Mouse (Mus musculus) brown adipose tissue, adult 24 weeks (tissue): ENCODE data around the gene Hist1h3d. TPM values are rescaled to one million over a fixed set of nuclear protein-coding genes. Genes with fewer than 3 reads are reported as not detected.
"Not testable (repeated sequence)": the region's sequence is repeated elsewhere in the genome, so short reads cannot be mapped to it uniquely, and the experiment has no call there.

Experiments
- H3K27ac ChIP-seq: fragments of 200-500 bp; replicated peaks from 2 replicates; pipeline ENCODE4 v1.5.1; 2012; ENCODE audit warnings: low read depth, mild to moderate bottlenecking, low read length
- H3K4me1 ChIP-seq: fragments of 200-500 bp; 2 replicates; pipeline ENCODE4 v1.6.1; 2012; ENCODE audit warnings: low read length, mixed read lengths; ENCODE audit not compliant: control insufficient read depth, insufficient read depth, insufficient read length
- H3K4me3 ChIP-seq: fragments of 200-500 bp; 2 replicates; pipeline ENCODE4 v1.5.1; 2012; ENCODE audit warnings: low read depth, mild to moderate bottlenecking, low read length, moderate library complexity; ENCODE audit not compliant: insufficient read depth
- polyA plus RNA-seq: library from polyadenylated mRNA; stranded (reverse); fragments of >200 nt; gene quantifications from 2 replicates; pipeline ENCODE4 v1.2.4, GENCODE M21; 2012; ENCODE audit not compliant: missing spikeins, insufficient read depth, insufficient read length

Gene Hist1h3d
- polyA plus RNA-seq, 1 experiment: 1.1 TPM

DNA sequence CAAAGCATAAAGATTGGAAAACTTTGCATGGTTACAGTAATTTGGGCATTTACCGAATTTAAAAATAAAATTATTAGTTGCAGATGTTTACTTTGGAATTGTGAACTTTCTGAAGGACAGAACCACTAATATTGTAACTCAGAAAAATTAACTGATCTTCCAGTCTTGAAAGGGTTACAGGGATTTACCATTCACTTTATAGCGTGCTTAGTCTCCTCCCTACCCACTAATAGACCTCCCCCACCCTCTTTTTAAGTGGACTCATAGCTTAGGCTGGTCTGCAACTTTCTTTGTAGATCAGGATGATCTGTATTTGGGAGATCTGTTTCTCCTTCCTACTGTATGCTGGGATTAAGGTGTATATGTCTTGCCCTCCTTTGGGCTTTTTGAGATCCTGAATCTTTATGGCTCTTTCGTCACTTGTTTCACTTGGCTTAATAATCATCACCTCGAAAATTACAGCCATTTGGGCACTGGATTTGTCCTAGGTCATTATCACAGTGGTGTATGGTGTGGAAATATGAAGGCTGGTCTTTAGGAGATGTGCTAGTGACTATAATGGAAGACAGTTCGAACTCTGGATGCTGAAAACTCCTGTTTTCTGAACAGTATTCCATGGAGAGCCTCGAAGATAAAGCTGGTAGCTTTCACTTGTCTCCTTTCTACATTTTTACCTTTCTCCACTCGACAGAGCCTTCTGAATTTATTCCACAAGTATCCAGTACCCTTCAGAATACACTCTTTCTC is 39.3 kb upstream of the Hist1h3d start:
- Histone ChIP-seq H3K4me3 (no peak overlapping the region), H3K4me1 (peaks cover 8% of the 10 kb centered on the region), H3K27ac (no peak overlapping the region)

- Histone ChIP-seq H3K27ac (no peak overlapping the region), H3K4me1 (peaks cover 8% of the 10 kb centered on the region), H3K4me3 (no peak overlapping the region)
Observed at GRCm38 (mm10) chr13:23537006-23537710, 38.4 kb upstream of the Hist1h3d start.

GRCm38 (mm10) chr13:23538249-23538648 is 37.3 kb upstream of the Hist1h3d start:
- Histone ChIP-seq H3K27ac (no peak overlapping the region), H3K4me1 (0 out of 2 replicates have a peak, but pooled peaks cover 2% of the 10 kb centered on the region), H3K4me3 (no peak overlapping the region)

GRCm38 (mm10) chr13:23539821-23540220 is 35.7 kb upstream of the Hist1h3d start:
- H3K4me1 ChIP-seq, H3K4me3 ChIP-seq, H3K27ac ChIP-seq: not testable (repeated sequence)

GRCm38 (mm10) chr13:23541497-23541896 is 34.1 kb upstream of the Hist1h3d start:
- Histone ChIP-seq H3K27ac (no peak overlapping the region), H3K4me3 (no peak overlapping the region), H3K4me1 (no peaks in the 10 kb centered on the region)

DNA sequence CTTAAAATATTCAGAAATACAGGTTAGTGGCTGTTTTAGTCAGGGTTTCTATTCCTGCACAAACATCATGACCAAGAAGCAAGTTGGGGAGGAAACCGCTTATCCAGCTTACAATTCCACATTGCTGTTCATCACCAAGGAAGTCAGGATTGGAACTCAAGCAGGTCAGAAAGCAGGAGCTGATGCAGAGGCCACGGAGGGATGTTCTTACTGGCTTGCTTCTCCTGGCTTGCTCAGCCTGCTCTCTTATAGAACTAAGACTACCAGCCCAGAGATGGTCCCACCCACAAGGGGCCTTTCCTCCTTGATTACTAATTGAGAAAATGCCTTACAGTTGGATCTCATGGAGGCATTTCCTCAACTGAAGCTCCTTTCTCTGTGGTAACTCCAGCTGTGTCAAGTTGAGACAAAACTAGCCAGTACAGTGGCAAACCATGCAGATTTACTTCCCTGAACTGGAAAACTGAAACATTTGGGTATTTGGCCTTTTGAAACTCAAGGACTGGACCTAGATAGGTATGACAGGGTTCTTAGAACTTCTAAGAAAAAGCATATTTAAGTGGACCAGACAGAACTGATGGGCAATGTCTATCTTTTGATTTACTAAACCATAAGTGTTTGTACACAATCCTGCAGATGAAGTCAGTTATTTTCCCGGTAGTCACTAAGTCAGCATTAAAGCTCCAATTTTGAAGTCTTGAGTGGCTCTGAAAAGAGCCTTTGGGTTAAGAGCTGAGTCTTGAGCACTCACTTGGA is 33.2 kb upstream of the Hist1h3d start:
- peak overlapping the region; percentile 74 for H3K4me3 ChIP-seq
- H3K27ac ChIP-seq, H3K4me1 ChIP-seq: not testable (repeated sequence)

DNA sequence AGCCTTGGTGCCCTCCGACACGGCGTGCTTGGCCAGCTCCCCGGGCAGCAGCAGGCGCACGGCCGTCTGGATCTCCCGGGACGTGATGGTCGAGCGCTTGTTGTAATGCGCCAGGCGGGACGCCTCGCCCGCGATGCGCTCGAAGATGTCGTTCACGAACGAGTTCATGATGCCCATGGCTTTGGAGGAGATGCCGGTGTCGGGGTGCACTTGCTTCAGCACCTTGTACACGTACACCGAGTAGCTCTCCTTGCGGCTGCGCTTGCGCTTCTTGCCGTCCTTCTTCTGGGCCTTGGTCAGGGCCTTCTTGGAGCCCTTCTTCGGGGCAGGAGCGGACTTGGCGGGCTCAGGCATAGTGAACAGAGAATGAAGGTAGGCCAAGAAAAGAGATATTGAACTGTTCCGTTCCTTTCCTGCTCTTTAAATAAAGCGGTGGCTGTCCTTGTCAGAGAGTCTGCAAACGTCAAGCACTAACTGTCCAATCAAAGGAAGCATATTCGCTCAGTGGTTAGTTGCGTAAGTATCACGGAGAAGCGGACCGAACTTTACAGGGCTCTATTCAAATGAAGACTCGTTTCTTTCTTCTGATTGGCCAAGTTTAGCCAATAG is 32.5 kb upstream of the Hist1h3d start, which contains the start of gene Hist1h2bh:
TSS of gene Hist1h2bh (minus strand) at position 394 of the 609 bp plus-strand sequence.
- peak within 1 kb of the TSS; percentile 74 for H3K4me3 ChIP-seq
- H3K27ac ChIP-seq: 0 out of 2 replicates have a peak within 1 kb of the TSS, but pooled peaks have one; percentile 40
- H3K4me1 ChIP-seq: not testable (repeated sequence)

DNA sequence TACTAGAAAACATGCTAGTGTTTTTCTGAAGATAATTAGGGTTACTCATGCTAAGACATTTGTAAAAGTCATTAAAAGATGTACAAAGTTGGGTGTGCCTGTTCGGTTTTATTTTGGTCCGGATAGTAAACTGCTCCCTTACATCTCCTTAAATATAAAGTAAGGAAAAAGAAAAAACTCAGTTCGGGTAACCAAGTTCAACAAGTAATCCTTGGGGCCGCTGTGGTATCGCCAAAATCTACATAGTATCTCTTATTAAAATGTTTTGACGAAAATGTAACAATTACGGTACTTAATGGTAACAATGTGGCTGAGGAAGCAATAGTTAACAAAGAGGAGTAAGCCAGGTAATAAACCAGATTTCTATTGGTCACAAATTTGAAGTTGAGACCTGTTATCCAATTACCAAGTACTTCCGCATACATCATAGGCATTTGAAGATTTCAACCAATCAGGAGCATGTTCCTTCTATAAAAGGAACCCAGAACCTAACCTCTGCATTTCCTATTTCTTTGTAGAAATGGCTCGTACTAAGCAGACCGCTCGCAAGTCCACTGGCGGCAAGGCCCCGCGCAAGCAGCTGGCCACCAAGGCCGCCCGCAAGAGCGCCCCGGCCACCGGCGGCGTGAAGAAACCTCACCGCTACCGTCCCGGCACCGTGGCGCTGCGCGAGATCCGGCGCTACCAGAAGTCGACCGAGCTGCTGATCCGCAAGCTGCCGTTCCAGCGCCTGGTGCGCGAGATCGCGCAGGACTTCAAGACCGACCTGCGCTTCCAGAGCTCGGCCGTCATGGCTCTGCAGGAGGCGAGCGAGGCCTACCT is 31.4 kb upstream of the Hist1h3d start, which contains the start of gene Hist1h3f:
TSS of gene Hist1h3f (plus strand) at position 88 of the 822 bp plus-strand sequence.
- H3K27ac ChIP-seq: 0 out of 2 replicates have a peak within 1 kb of the TSS, but pooled peaks have one; percentile 40
- peak within 1 kb of the TSS; percentile 84 for H3K4me3 ChIP-seq
- no peaks in the 10 kb centered on the region for H3K4me1 ChIP-seq

GRCm38 (mm10) chr13:23544787-23545120 is 30.8 kb upstream of the Hist1h3d start:
- H3K4me1 ChIP-seq, H3K27ac ChIP-seq: not testable (repeated sequence)
- peak overlapping the region; percentile 84 for H3K4me3 ChIP-seq

DNA sequence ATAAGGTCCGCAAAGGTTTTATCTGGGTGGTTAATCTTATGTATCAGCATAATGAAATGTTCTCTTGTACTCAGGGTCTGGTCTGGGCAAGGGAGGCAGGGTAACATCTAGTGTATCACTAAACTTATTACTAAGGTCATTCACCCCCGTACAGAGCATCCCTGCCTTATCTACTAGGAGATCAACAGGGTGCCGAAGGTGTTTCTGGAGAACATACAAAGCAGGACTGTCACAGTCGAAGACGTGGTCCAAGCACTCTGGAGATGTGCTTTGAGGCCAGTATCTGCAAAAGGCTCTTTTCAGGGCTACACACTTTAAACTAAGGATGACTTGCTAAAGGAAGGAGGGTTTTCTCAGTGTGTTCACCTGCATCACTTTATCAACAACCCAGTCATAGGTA is 28.9 kb upstream of the Hist1h3d start:
- Histone ChIP-seq H3K4me1 (no peaks in the 10 kb centered on the region), H3K4me3 (no peak overlapping the region), H3K27ac (no peak overlapping the region)

DNA sequence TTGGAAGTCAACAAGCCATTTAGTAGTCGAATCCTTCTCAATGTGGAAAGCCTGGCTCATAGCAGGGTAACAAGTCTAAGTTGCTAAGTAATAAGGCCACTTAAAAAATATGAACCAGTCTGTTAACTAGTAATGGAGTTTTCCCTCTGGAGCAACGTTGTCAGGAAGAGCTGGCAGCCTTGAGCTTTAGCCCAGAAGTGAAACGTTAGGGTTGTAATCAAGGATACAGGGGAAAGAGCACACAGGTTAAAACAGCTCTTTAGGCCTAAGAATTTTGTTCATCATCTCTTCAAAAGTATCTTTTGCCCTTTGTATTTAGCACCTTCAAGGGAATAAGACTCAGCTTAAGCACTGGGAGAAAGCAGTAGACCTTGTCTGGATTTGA is 24.8 kb upstream of the Hist1h3d start:
- H3K4me1 ChIP-seq: no peaks in the 10 kb centered on the region
- H3K4me3 ChIP-seq: peak overlapping the region; percentile 50; the same call in 1 of the 2 replicates
- H3K27ac ChIP-seq: no peak overlapping the region

GRCm38 (mm10) chr13:23551146-23551834 is 24.3 kb upstream of the Hist1h3d start, which contains the start of gene Hist1h4f:
Gene Hist1h4f (minus strand): TSS chr13:23551648.
- peak within 1 kb of the TSS; percentile 50 for H3K4me3 ChIP-seq
- not testable (repeated sequence) for H3K4me1 ChIP-seq
- 0 out of 2 replicates have a peak within 1 kb of the TSS, but pooled peaks have one; percentile 5 for H3K27ac ChIP-seq

GRCm38 (mm10) chr13:23551931-23552914 is 23.3 kb upstream of the Hist1h3d start:
- Histone ChIP-seq H3K4me1 (no peaks in the 10 kb centered on the region), H3K27ac (0 out of 2 replicates have a peak overlapping the region, but pooled peaks have one; percentile 5), H3K4me3 (peak overlapping the region; percentile 50; the same call in 1 of the 2 replicates)
